Mouse (Mus musculus) megakaryocyte progenitor cell, adult 5-6 weeks (primary cell): Measurements from ENCODE around the gene Sypl2. TPM values are rescaled to one million over a fixed set of nuclear protein-coding genes. Genes with fewer than 3 reads are reported as not detected.

Experiments used
- ATAC-seq: replicated peaks from 2 replicates; pipeline ENCODE4 v1.8.0; 2016; ENCODE audit warnings: mild to moderate bottlenecking, moderate TSS enrichment, inconsistent platforms; ENCODE audit not compliant: poor library complexity
- total RNA-seq, 2 experiments: library from RNA; stranded (forward) in 1 of 2; stranded (reverse) in 1 of 2; fragments of 157-497, 149-512 nt in 1 of 2; fragments of 200-1000 nt in 1 of 2; gene quantifications; 2 replicates each; pipeline versions ENCODE4 v1.2.3 to v1.2.4; 2015 to 2017

Sypl2 gene
- total RNA-seq, 2 experiments from 2014 or later = not detected

DNA sequence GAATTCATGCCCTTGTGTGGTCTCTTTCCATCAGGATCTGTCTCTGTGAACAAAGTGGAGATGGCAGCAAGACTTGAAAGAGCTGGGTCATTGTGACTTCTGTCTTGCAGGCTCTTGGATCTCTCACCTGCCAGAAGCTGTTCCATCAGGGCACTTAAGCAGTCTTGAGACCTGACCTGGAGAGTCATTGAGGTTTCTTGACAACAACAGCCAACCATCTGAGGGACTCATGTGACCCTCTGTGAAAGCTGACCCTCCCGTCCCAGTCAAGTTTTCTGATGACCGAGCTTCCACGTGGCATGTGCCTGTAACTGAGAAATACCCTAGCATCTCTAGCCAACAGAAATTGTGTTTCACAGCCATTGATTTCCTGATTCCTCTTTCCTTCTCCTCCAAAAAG is 41.7 kb downstream of the Sypl2 start:
- ATAC-seq = no peak

GRCm38 (mm10) chr3:108180514-108180913 is 45.9 kb downstream of the Sypl2 start:
- no peak for ATAC-seq

DNA sequence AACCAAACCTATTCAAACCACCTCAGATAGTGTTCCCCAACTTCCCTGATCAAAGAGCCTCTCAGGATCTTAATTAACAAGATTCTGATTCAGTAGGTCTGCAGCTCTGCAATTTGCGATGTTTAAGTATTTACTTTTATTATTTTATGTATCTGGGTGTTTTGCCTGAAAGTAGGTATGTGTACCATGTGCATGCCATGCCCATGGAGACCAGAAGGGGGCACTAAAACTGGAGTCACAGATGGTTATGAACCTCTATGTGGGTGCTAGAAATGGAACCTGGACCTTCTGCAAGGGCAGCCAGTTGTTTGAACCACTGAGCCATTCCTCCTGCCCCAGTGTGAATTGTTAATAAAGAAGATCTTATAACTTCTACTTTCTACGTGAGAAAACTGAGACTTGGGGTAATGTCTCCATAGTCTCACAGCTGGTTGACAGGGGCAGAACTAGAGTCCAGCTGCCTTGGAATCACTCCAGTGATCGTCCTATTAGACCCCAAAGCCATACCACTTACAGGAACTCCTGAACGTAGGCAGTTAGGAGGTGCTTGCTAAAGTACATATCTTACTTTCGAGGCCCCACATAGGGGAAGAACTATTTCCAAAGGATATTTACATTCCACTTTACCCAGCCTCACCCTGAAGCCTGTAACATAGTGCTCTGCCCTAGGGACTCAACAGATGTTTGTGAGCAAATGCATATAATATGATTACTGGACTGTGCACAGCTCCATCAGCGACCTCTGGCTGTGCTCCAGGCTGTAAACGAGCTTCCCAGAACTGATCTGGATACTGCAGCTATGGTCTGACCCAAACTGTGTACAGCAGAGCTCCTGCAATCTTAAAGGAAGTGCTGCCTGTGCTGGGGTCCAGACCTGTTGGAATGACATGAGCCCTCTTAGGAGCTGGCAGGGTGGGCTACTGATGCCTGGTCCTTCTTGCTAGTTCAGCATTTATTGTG is 47.4 kb downstream of the Sypl2 start:
- ATAC-seq = no peak

GRCm38 (mm10) chr3:108174672-108175531 is 51.5 kb downstream of the Sypl2 start:
- ATAC-seq = no peak

DNA sequence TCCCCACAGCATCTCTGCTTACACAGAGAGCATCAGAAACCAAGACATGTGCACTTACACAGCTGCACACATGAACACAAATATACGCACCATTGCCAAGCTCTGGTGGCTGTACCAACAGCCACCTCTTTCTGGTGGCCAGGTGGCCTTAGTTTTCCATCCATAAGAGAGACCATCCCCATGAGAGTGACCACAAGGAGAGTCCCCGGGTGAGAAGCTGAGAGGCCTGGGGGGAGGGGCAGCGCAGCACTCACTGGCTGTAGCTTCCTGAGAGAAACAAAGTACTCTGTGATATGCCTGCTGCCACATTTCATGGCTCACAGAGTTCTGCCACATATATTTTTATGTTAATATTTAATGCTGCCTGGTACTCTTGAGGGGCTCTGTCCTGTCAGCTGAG is 57.2 kb downstream of the Sypl2 start:
- no peak for ATAC-seq

DNA sequence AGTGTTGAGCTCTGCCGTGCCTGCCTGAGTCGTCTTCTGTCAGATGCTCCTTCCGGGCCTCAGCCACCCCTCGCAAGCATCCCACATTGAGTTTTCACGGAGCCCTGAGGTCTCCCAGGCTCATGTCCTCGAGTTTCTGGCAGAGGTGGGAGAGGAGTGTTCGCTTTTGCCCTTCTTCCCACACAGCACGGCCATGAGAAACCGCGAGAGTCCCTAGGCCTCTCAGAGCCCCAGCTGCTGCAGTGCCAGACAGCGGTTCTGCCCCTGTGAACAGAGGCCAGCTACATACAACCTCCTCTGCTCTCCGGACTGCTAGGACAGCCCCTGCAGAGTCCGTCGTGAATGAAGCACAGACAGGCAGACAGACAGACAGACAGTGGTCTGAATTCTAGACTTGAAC is 58.9 kb downstream of the Sypl2 start:
- no peak for ATAC-seq

DNA sequence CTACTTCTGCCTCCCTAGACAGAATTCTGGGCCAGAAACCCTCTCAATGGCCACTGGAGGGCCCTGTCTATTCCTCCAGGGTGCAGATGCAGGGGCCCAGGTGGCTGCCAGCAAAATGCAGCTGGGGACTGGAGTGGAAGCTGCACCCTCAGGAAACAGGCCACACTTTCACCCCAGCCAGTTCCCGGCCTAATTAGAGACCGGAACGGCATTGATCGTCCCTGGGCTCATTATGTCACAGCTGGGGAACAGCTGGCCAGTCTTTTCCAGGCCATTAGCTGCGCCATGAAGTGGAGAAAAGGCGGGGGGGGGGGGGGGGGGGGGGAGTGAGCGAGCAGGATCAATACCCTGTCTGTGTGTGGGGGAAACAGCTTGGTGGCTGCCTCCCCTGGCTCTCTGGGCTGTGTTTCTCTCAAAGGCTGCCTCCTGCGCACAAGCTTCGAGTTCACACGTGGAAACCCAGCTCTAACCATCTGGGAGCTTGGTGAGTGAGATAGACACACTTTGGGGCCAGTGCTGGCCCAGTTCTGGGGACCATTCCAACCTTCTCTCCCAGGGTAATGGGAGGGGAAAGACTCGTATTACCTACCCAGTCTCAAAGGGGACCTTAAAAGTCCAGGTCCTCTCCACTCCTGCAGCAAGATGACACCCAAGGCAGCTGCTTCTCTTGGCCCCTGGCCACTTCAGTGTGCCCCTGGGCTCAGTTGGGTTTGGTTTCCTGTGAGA is 59.8 kb downstream of the Sypl2 start:
- 0 out of 2 replicates have a peak, but pooled peaks have one; percentile 16 for ATAC-seq

DNA sequence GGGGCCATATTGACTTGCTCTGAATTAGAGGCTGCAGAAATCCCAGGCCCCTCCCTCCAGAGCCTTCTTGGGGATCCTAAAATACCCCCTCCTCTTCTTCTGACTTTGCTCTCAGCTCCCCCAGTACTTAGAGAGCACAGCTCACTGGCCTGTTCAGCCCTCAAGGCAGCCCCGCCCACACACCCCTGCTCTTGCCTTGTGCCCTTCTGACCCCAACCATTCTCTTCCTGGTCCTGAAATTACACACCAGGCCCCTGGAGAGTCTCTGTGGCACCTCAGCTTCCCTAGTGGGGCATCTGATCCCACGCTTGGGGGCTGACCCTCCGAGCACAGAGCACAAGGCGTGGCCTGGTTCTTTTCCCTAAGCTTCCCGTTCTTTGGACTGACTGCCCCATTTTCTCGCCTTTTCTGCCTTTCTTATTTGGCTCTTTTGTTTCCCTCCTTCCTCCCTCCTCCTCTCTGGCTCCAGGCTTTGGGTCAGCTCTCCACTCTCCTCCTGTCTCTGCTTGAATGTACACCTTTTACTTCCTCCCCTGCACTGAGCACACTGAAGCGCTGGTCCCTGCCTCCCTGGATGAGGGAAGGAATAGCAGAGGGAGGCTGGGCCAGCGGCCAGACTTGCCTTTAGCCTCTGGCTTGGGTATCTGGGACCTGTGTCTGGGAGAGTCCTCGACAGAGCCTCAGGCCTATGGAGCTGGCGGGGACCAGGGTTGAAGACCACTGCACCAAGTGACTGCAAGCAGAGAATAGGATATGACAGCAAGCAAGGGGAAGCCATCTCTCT is 60.7 kb downstream of the Sypl2 start:
- no peak for ATAC-seq

DNA sequence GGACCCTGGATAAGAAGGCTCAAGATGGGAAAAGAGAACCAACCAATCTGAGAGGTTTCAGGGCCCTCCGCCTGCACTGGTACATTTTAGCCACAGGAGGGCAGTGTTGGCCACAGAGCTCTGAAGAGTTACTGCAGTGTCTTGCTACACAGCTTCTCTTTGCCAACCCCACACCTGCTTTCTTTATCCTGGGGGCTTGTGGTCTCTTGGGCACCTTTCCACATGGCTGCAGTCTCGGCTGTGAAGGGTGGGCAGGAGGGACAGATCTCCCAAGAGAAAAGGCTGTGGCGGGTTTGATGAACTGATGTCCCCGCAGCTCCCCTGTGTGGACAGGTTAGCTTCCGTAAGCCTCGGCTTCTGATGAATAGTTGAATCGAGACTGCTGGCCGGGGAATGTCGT is 61.6 kb downstream of the Sypl2 start:
- ATAC-seq = peak; percentile 99

DNA sequence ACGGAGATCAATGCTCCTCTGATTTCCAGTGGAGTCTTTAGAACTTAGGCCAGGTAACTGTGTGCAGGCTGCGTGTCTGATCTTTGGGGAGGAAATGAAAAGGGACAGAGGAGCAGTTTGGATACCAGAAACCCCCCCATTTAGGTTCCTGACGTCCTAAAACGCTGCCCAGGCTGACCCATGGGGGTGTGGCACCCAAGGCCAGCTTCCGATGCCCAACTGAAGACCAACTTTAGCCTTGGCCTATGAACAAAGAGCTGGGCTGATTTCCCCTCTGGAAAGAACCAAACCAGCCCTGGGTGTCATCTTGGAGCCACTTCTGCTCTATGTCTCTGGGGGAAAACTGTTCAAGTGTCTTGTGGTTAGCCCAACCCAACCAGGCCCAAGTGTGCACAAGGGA is 62.4 kb downstream of the Sypl2 start:
- no peak for ATAC-seq

Other genes with a start within 250 kb of the Sypl2 start
- gene Gstm2, start 240.2 kb downstream of the Sypl2 start, total RNA-seq (2015) = 2.1 and 2.2 TPM in 2 replicates
- gene Gstm2, start 240.2 kb downstream of the Sypl2 start, total RNA-seq (2017) = 4.8 and 6.8 TPM in 2 replicates
- gene Gstm1, start 208.7 kb downstream of the Sypl2 start, total RNA-seq (2015) = 1,143 and 1,246 TPM in 2 replicates
- gene Gstm1, start 208.7 kb downstream of the Sypl2 start, total RNA-seq (2017) = 511 and 599 TPM in 2 replicates
- 12.5 and 15.8 TPM in 2 replicates for gene Gstm4, start 181.8 kb downstream of the Sypl2 start, total RNA-seq (2015)
- 15.1 and 22.1 TPM in 2 replicates for gene Gstm4, start 181.8 kb downstream of the Sypl2 start, total RNA-seq (2017)
- gene Ampd2, start 140.0 kb downstream of the Sypl2 start, total RNA-seq (2015) = 52.9 and 63.6 TPM in 2 replicates
- gene Ampd2, start 140.0 kb downstream of the Sypl2 start, total RNA-seq (2017) = 33.9 and 48.4 TPM in 2 replicates
- gene Gnat2, start 133.9 kb downstream of the Sypl2 start, total RNA-seq (2015) = 0.72 and 1.8 TPM in 2 replicates
- 1.0 and 2.0 TPM in 2 replicates for gene Gnat2, start 133.9 kb downstream of the Sypl2 start, total RNA-seq (2017)
- gene Gnai3, start 80.5 kb downstream of the Sypl2 start, total RNA-seq (2015) = 143 and 147 TPM in 2 replicates
- 167 TPM in 2 replicates for gene Gnai3, start 80.5 kb downstream of the Sypl2 start, total RNA-seq (2017)
- not detected in 2 replicates for gene Gpr61, start 71.8 kb downstream of the Sypl2 start, total RNA-seq (2015)
- not detected in 2 replicates for gene Gpr61, start 71.8 kb downstream of the Sypl2 start, total RNA-seq (2017)
- 1.3 and 1.8 TPM in 2 replicates for gene Amigo1, start 40.3 kb downstream of the Sypl2 start, total RNA-seq (2015)
- 2.3 and 3.6 TPM in 2 replicates for gene Amigo1, start 40.3 kb downstream of the Sypl2 start, total RNA-seq (2017)
- 2.3 and 2.5 TPM in 2 replicates for gene Cyb561d1, start 25.4 kb downstream of the Sypl2 start, total RNA-seq (2015)
- 3.7 and 5.4 TPM in 2 replicates for gene Cyb561d1, start 25.4 kb downstream of the Sypl2 start, total RNA-seq (2017)
- 4.0 and 4.2 TPM in 2 replicates for gene Atxn7l2, start 15.7 kb downstream of the Sypl2 start, total RNA-seq (2015)
- 1.6 and 3.0 TPM in 2 replicates for gene Atxn7l2, start 15.7 kb downstream of the Sypl2 start, total RNA-seq (2017)
- gene Psma5, start 30.3 kb upstream of the Sypl2 start, total RNA-seq (2015) = 308 and 312 TPM in 2 replicates
- 290 and 314 TPM in 2 replicates for gene Psma5, start 30.3 kb upstream of the Sypl2 start, total RNA-seq (2017)
- gene Sort1, start 57.4 kb upstream of the Sypl2 start, total RNA-seq (2015) = 53.8 and 58.9 TPM in 2 replicates
- 45.5 and 51.2 TPM in 2 replicates for gene Sort1, start 57.4 kb upstream of the Sypl2 start, total RNA-seq (2017)
- not detected in 2 replicates for gene Mybphl, start 138.3 kb upstream of the Sypl2 start, total RNA-seq (2015)
- gene Mybphl, start 138.3 kb upstream of the Sypl2 start, total RNA-seq (2017) = not detected in 2 replicates
- gene Psrc1, start 157.2 kb upstream of the Sypl2 start, total RNA-seq (2015) = 7.7 and 10.3 TPM in 2 replicates
- gene Psrc1, start 157.2 kb upstream of the Sypl2 start, total RNA-seq (2017) = 10.2 and 14.1 TPM in 2 replicates
- 1.1 and 1.6 TPM in 2 replicates for gene Celsr2, start 188.9 kb upstream of the Sypl2 start, total RNA-seq (2015)
- 0.20 and 0.42 TPM in 2 replicates for gene Celsr2, start 188.9 kb upstream of the Sypl2 start, total RNA-seq (2017)
- gene Sars, start 218.6 kb upstream of the Sypl2 start, total RNA-seq (2015) = 19.0 and 26.5 TPM in 2 replicates
- gene Sars, start 218.6 kb upstream of the Sypl2 start, total RNA-seq (2017) = 249 and 357 TPM in 2 replicates